Mouse (Mus musculus): Measurements from ENCODE around the gene Gna13.

Gene Gna13

DNA sequence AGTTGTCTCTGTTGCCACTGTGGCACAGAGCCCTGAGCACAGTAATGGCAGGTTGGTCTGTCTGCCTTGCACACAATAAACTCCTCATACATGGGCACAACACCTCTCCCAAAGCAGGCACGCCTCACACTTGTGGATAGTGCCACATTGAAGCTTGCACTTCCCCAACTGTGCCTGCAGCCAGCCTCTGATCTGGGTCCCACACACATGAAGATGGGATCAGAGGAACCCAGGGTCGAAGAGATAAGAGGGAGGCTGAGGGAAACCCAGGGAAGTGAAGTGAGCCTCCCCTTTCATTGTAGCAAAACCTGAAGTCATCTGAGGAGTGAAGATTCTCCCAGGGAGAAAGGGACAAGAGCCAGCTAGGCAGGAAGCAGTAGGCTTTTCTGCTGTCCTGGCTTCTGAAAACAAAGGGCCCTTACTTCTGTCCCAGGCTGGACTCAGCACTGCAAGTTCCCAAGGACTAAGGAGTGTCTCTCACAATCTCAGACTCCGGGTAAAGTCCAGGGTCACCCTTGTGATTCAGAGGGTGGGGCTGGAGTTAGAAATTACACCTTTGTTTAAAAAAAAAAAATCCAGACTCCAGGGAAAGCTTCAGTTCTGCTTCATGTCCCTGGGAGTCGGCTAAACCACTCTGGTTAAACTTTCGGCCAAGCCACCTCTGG, 12.8 kb upstream of the Gna13 start:
- peak in 1 of 2 experiments; percentile 4 for DNase-seq

DNA sequence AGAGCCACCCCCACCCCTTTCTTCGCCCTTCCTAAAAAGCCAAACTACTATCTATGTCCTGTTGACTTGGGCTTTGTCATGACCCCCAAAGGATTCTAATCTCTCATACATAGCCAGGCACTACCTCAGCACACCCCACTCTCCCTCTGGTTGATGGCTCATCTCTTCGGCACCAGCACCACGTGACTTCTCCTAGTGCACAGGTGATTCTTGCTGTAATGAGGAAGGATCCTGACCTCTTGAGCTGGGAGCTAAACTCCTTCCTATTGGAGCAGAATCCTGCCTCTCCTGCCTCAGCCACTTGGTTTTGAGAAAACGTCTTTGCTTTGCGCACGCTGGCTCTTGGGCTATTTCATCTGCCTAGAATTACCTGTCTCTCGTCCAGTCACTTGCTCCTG, 12.3 kb upstream of the Gna13 start:
- DNase-seq = no peak

DNA sequence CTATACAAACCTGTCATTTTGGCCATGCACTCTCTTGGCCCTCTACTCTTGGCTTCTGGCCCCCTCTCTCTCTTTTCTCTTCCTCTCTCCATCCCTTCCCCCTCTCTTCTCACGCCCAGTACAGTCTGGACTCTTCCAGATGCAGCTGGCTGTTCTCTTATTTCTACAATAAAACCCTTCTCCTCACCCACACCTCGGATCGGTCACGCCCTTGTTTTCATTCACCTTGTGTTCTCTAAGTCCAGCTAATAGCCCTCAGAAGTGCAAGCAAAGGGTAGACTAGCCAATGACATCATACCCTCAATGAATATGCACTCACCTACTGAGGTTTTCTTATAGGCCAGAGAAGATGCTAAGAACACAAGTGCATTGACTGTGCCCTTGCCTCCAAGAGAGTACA, 11.1 kb upstream of the Gna13 start:
- no peak for DNase-seq

DNA sequence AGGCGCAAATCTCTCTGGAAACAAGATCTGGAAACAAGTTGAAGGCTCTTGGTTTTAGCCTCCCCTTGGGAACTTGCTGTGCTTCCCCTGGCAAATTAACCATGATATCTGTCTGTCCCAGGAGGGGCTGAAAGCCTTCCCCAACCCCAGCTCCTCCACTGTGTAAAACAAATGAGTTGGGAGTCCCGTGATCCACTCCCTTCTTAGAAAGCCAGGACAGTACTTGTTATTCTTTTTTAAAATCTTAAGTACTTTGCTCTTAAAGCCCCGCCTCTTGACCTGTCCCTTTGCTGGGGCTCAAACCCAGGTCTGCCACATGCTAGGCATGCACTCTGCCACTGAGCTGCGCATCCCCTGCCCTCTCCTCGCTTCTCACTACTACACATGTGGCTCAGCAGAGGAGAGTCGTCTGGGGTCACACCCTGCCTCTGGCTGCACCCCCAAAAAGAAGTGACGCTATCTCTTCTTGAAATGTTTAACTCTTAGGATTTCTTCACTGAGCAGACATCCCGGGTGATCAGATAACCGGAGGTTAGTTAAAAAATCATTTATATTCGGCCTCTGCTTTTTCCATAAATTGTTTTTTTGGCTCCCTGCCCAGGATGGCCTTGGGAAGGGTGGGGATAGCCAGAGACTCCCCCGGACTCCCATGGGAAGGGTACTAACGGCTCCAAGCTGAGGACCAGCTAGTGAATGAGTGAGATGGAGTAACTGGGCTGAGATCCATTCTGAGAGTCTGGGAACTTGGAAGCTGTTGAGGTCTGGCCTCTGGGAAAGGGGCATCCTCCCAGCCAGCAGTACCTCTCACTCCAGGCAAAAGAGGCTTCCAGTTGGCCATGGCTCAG, 9.0 kb upstream of the Gna13 start:
- DNase-seq = peak in 1 of 2 experiments; percentile 18

DNA sequence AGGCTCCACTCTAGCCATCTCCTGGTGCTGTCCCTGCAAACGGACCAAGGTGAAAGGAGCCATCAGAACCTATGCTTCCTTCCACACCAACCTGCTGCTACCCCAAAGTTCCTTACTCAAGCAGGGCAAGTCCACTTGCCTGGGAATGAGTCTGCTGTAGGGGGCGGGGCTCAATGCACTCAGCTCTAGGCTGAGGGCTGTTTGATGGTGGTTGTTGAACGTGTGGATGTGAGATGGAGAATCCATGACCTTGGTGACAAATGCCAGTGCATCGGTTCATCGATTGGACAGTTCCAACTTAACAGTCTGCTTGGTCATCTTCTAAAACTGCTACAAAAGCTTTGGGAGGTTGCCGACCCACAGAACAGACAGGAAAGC, 8.4 kb upstream of the Gna13 start:
- DNase-seq = peak in 1 of 2 experiments; percentile 13

DNA sequence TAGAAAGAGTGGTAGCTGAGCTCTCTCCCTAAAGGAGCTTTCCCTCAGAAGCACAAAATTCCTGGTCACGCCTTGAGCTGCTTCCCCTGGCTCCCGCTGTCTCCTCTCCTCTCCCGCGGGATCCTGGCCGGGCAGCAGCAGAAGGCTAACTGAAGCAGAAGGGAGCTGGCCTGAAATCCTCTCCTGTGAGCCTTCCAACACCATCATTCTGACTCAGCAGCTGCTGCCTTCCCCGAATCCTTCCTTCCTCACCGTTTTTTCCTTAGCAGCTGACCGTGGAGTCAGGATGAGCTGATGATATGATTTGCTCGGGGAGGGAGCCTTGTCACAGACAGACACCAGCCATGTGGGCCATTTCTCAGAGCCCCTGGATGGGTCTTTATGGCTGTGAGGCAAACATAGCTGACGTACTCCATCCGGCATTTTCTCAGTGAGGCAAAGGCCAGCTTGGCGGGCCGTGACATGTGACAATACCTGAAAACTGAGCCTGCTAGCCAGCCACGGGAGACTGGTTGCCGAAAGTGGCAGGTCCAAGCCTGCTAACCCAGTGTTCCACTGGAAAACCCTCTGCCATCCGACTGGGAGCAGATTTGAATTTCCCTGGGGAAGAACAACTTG, 6.8 kb upstream of the Gna13 start:
- peak; percentile 75 to 81 for DNase-seq

DNA sequence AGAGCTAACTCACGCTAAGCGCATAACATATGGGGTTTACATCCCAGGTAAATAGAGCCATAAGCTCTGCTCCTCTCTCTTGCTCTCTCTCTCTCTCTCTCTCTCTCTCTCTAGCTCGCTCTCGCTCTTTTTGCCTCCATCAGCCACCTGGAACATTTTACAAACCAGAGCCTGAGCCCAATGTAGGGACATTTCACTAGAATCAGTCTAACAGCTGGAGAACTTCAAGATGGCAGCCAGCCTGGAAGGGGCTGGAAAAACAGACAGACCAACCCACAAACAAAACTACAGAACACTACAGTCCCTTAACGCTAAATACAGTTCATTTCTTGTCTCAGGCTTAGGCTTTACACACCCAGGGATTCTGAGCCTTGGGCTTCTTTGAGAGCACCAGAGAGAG, 5.5 kb upstream of the Gna13 start:
- DNase-seq = peak in 1 of 2 experiments; percentile 9

DNA sequence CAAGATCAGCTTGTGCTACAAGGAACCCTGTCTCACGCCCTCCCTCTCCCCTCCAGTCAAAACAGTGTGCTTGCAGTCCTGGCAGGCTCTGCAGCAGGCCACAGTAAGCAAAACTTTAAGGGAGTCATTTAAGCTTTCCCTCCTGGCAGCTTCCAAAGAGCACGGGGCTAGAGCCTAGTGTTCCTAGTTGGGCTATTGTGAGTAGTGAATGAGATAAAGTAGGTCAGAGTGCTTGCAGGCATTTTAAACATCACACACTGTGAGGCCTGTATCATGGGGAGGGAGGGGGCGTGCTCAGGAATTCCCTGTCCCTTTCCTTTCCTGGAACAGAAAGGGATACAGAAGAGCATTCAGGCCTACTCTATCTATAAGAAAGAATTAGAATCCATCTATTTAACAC, 4.1 kb upstream of the Gna13 start:
- DNase-seq = peak in 1 of 2 experiments; percentile 16

DNA sequence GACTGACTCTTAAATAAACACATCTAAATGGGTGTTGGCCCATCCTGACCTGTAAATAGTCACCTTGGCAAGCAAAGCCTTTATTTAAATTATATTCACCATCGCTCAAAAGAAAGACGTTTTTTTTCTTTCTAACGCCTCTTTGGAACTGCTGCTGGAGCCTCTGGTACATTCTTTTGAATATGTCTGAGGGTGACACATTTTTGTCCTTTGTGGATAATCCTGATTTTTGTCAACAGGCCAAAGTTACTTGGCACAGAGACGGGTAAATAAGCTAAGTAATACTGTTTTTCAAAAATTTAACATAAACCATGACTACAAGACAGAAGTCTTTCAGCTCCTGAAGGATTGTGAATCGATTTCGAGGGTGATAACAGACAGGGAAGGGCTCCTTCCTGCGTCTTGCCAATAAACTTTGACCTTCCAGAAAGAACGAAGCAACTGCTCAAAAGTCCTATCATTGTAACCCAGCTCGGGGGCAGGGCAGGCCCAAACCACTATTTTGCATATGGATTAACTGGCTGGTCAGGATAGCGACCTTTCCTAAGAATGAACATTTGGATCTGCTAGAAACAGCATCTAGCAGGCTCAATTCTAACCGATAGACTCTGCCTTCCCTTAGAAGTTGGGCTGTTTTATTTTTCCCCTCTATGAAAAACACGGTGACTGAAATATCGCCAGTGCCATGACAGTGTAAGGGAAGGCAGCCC, 3.4 kb upstream of the Gna13 start:
- no peak for DNase-seq

DNA sequence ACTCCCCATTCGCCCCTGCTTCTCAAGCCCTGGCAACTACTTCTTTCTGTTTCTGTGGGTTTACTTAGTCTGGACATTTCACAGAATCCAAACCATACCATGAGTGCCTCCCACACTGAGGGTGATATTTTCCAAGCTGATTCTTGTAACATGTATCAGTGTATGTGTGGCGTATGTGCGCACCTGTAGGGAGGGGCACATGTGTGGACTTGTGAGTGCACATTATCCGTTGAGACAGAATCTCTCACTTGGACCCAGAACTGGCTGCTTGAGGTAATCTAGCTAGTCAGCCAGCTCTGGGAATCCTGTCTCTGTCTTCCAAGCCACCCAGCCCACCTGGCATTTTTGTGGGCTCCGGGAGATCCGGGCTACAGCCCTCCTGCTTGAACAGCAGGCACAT, 2.5 kb upstream of the Gna13 start:
- no peak for DNase-seq

DNA sequence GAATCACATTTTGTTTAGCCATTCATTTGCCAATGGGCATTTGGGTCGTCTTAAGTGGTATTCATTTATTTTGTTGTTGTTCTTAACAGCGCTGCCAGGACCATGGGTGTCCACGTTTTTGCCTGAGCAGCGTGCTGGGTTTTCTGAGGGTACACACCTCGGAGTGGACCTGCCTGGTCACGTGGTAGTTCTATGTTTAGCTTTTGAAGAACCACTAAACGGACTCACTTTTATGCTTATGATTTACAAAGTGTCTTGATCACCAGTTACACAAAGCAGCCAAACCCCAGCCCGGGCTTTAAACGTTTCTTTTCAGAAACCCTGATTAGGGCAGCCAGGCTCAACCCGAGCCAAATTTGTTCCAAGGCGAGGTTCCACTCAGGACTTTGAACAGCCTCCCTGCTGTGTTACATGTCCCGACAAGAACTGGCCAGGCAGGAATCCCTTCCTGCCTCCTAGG, 2.0 kb upstream of the Gna13 start:
- no peak for DNase-seq

DNA sequence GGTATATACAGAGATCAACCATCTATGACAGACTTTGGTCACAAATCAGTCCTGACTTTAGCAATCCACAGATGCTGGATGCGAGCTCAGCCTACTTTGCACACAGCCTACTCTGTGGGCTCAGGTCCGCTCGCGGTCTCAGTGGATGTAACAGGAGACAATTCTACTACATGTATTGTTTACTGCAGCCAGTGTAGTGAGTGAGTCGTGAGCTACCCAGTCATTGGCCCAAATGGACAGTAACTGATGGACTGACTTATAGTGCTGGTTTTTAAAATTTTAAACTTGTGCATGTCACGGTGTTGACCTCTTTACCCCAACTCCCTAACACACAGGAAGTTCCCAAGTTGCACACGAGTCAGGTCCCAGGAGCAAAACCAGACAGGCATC, 1.4 kb upstream of the Gna13 start:
- no peak for DNase-seq

DNA sequence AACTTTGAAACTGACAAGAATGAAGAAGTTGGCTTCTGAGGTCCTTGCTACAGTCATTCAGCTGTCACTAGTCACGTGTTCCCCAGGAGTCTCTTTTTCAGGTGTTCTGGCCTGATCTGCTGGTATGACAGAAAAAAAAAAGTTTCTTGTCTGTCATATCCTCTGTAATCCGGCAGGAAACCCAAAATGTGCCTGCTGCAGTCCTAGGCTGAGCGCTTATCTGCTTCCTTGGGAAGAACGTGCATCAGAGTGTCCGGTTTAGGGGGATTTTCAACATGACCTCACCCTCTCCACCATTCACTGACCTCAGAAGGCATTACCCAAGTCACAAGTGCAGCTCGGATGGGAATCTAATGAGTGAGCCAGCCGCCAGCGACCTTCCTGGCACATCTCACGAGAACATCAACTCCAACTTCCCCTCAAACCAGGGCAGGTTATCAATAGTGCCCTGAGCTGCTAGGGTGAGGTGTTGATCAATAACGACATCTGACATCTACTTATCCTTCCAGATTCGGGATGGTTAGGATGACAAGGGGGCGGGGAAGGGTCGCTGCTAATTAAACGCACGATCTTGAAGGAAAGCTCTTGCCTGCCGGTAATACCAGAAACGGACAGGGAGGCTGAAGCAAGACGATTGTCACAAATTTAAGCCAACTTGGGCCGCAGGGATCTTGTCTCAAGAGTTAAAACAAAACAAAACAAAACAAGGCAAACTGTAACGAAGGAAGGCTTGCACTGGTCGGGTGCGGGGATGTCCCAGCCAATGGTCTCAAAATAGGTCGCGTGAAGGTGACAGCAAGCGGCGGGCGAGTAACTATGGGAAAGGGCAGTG, 784 bp upstream of the Gna13 start:
- DNase-seq = no peak

DNA sequence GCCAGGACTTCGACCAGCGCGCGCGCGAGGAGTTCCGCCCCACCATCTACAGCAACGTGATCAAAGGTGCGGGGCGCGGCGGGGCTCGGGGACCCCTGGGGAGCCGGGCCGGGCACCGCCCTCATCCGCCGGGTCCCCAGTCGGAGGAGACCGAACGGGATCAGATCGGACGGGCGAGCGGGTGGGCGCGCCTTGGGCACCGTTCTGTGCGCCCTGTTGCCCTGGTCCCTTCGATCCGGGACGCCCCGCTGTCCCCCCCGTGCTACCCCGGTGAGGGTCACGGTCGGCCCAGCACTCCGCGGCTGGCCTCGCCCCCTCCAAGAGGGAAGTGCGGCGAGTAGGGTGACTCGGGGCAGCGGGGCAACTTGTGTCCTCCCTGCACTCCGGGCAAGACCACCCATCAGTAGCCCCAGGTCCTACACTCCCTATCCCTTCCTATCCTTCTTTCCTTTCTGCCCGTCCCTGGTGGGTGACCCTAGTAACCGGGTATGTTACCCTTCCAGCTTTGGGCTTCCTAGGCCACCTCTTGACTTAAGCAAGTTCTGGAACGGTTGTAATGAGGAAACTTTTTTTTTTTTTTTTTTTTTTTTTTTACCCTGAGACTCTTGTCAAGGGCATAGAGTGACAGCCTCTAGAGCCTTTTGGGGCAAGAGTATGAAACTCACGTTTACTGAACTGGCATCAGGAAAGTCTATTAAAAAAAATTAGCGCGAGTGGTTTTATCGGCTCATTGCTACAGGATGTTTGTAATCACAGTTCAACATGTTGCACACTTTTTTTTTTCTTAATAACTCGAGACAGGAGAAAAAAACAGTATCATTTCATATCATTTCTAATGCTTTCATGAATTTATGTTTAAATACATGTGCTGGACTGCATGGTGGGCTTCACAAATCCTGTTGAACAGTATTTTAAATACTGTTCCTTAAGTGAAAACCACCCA, 831 bp downstream of the Gna13 start:
- peak in 1 of 2 experiments; percentile 53 for DNase-seq

DNA sequence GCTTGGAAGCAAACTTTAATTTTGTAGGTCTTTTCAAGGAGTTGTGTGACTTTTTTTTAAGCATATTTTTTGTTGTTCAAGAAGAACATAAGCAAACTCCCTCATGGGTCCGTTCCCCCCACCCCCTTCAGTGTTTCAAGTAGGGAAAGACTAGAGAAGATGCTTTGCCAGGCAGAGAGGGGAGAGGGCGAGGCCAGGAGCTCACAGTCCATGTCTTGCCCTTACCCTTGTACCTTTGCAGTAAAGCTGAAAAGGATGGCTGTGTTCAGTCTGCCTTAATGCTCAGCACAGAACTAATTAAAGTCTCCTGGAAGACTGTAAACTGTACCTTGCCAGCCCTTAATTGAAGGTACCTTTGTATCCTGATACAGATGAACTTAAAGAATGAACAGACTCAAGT, 1.7 kb downstream of the Gna13 start:
- DNase-seq = no peak

DNA sequence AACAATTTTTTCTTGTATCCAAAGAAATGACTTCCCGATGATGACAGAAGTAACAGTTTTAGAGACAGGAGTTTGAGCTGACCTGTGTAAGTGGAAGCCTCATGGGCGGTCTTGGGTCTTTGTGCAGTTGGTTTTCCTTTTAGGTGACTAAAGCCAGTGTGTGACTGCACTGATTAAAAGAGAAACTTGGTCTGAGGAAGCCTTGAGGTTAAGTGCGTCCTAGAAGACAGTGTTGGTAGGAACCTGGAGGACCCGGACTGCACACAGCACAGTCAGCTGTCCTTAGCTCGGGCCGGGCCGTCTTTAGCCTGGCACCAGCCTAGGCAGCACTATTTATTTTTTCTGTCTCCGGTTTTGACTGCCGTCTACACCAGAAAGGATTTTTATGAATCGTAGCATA, 2.2 kb downstream of the Gna13 start:
- no peak for DNase-seq

DNA sequence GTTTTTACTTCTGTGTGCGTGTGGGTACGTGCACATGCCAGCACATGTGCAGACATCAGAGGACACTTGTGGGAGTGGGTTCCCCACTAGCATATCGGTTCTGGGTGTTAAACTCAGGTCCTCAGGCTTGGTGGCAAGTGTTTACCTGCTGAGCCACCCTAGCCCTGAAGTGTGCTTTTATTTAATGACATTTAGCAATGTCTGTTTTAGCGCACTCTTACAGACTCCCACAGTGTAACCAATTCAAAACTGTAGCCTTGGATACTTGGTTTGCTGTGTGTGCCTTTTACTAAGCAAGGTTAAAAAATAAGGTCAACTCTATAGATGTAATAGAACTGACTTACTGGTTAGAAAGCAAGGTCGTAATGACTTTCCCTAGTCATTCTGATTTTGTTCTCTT, 3.2 kb downstream of the Gna13 start:
- DNase-seq = no peak

DNA sequence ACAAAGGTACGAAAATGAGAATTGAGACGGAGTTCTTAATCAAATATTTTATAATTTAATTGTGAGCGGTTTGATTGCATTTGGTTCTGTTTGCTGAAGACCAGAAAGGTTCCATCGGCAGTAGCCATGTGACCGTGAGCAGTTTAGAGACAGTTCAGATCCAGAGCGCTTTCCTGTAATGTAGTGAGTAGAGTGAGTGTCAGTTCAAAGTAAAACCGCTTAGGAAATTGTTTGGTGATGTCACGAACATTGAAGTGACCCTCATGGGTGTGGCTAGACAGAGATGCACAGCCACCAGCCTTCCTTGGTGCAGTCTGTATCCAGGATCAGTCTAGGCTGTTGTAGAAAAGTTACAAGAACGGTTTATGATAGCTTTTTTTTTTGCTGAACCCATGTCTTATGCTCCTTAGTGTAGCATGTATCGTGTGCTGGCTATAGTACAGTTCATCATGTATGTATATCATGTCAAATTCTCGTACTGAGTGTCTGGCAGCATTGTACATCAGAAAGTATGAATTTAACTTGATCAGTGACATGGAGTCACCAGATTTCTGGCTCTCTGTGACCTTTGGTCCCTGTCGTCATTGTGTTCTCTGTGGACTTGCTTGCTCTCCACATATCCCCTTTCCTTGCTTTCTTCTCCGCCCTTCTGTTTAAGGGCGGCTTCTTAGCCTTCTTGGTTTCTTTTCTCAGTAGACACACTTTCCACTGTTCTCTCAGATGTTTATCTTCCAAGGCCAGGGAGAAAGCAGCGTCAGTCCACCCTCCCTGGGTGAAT, 4.4 kb downstream of the Gna13 start:
- DNase-seq = no peak

DNA sequence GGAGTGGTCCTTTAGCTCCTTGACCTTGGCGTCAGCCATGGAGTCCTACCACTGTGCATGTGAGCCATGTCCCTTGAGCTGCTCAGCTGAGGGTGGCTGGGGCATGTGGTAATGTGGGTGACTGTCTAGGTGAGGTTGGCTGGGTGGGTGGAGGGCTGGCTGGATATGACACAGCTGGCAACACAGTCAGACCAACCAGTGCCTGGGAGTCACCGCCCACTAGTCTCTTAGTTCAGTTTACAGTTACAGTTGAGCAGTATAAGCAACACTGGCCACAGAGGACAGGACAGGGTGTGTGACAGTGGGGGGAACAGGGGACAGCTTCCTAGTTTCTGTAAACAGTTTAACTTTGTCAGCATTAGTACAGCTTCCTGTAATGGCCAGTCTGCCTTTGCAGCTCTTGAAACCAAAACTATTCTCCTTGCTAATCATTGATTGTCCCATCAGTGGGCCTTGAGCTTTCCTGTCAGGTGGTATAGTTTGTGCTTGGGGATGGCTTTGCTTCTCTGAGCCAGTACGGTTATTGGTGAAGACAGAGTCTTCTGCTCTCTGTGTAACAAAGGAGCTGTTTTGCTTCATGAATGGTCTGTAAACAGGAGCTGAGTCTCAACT, 6.5 kb downstream of the Gna13 start:
- no peak for DNase-seq

DNA sequence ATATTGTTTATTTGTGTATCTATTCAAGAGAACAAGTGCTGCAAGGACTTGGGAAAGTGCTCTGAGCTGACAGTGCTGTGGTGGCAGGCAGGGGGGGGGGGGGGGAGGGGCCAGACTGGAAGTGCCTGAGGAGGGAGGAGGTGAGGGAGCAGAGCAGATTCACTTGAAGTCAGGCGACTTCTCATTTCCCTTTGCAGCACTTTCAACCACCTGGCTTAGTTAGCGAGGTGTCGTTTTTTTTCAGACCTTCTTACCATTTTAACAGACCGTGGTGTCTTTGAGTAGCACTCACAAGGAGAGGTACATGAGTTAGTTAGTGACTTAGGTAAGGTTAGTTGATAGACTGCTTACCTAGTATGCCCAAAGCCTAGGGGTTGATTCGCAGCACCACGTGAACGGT, 12.8 kb downstream of the Gna13 start:
- no peak for DNase-seq
